Mouse (Mus musculus) liver (tissue): ENCODE data around the gene Pnldc1.
"Not testable (repeated sequence)": the region's sequence is repeated elsewhere in the genome, so short reads cannot be mapped to it uniquely, and the experiment has no call there.

ENCODE experiments used
- DNase-seq: peaks from one replicate; pipeline ENCODE4 v3.0.0-alpha.2; 2020; ENCODE audit warnings: mixed read lengths

Pnldc1 gene

DNA sequence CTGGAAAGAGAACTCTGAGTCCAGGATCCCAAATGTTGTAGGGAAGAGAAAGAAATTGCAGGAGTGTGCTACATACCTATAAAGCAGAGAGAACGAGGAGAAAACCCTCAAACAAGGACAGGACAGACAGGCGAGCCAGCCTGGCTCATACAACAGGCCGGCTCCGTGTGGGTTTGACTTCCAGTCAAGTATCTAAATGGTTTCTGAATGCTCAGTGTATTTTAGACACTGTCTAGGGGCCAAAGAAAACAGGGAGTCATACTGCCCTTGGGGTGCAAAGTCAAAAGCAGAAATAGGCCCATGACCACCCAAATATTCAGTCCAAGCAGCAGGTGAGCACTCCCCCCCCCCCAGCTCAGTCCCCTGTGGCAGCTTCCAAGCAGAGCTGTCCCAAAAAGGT, 4.2 kb downstream of the Pnldc1 start:
- no peak for DNase-seq

DNA sequence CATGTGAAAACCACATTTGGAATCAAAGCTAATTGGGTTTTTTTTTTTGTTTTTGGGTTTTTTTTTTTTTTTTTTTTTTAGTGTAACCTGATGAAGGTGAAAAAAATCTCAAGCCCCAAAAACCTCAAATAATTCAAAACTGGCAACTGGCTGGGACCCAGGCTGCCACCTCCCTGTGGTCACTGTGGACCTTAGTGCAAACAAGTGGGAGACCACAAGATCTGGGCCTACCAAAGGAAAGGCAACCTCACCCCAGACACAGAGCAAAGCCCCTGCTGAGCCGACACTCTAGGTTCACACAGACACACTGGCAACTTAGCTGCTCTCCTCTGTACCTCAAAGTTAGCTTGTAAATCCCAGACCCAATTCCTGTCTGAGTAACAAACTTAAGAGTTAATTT, 5.7 kb downstream of the Pnldc1 start:
- no peak for DNase-seq

- no peak for DNase-seq
Observed at GRCm38 (mm10) chr17:12903372-12904333, 6.4 kb downstream of the Pnldc1 start.

DNA sequence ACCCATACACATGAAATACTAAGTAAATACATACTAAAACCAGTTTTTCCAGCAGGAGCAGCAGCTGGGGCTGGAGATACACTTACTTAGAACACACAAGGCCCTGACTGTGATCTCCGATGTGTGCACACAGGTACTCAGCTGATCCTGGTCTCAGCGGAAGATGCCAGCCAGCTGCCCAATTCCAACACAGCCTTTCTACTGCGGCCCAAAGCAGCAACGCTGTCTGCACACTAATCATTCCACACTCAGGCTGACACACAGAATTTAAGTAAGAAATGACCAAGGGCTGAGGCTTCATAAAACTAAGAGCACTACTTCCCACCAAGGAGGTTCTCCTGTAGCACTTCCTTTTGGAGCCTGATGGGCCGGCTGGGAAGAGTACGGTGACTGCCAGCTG, 7.7 kb downstream of the Pnldc1 start:
- no peak for DNase-seq

- not testable (repeated sequence) for DNase-seq
Observed at GRCm38 (mm10) chr17:12898607-12899006, 11.4 kb downstream of the Pnldc1 start.

DNA sequence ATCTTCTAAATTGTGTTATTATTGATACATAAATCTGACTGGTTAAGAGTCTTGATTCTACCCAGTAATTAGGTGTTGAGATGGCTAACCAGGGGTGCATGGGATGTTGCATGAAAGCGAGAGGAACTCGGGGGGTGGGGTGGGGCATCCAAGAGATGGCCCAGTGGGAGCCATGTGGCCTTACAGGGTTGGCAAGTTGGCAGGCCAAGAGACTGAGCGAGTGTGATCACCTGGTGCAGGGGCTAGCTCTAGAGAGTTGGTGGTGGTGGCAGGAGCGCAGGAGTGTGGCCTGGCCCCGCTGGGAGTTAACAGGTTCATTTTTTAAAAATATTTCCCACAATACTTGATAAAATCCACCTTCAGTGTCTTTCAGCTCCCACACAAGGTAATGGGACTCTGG, 12.4 kb downstream of the Pnldc1 start:
- DNase-seq: no peak

DNA sequence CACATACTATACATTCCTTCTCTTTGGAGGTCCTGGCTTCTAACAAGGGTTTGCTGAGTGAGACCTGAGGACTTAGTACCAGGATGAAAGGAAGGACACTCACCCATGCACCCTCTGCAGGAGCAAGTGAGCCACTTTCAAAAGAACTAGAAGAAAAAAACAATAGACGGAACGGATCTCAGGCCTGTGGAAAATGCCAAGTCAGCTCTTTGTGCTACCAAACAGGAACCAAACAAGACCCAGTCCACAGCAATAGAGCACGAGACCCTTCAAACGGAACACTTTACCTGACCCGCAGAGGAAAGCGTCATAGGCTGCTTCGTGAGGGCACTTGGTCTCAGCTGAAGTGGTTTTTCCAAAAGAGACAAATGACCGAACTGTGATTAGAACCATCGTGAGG, 18.0 kb downstream of the Pnldc1 start:
- no peak for DNase-seq

DNA sequence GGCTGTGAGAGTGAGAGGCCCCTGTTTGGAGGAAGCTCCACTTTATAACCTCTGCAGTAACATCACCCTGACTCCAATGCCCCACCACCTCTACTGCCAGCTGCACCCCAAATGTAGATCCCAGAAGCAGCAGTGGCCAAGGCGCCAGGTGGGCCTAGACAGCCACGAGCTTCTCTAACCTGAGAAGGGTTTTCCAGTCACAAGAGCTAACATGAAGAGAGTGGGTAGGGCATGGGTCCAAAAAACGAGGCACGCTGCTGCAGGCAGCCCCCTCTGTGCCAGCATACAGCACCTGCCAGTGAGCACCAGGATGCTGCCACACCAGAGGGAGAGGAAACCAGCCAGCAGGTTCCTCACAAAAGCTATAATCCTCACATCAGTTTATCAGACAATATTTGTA, 19.0 kb downstream of the Pnldc1 start:
- no peak for DNase-seq

- DNase-seq: no peak
Observed at GRCm38 (mm10) chr17:12887021-12887775, 22.8 kb downstream of the Pnldc1 start.

- DNase-seq: no peak
Observed at GRCm38 (mm10) chr17:12886620-12887019, 23.4 kb downstream of the Pnldc1 start.

DNA sequence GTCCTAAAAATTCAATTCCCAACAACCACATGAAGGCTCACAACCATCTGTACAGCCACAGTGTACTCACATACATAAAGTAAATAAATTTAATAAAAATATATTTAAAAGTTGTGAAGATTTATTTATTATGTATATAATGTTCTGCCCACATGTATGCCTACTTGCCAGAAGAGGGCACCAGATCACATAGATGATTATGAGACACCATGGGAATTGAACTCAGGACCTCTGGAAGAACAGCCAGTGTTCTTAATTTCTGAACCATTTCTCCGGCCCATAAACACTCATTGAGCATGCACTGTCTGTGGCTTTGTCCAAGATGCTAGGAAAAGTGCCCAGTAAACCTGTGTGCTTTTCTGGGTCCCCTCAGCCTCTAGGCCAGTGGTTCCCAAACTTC, 28.8 kb downstream of the Pnldc1 start:
- DNase-seq: no peak

DNA sequence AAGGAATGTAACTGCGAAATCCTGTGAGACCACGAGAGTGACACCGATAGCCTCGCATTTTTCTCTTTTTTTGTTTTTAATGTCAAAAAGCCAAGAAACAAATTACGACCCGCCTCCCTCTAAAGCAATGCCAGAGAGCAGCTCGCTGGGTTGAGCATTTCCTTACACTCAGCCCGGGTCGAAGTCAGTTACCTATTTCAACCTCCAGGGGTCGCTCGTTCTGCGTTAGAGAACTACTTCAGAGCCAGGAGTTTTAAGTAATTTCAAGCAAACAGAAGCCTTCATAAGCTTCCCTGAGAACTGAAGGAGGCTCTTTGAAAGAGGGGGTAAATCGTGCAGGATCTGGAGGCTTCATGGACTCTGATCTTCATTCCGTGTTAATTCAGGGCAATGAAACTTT, 29.9 kb downstream of the Pnldc1 start:
- DNase-seq: peak; percentile 76

DNA sequence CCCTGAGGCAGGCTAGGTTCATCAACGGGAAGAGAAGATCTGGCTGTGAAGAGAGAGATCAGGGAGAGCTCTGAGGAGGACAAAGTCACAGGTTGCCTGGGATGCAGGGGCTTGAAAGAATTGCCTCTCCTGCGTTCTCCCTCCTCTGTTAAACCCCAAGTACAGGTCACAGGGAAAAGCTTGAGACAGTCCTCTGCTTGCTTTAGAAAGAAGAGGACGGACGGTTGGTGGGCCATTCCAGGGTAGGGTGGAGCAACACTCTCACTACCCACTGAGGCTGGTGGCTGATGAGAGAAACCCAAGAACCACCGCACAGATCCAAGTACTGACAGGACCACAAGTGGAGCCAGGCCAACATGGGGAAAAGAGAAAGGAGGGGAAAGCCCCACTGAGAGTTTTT, 34.3 kb downstream of the Pnldc1 start, which contains the start of gene Mrgprh:
TSS of gene Mrgprh (plus strand) at position 301 of the 400 bp plus-strand sequence.
- DNase-seq: no peak

DNA sequence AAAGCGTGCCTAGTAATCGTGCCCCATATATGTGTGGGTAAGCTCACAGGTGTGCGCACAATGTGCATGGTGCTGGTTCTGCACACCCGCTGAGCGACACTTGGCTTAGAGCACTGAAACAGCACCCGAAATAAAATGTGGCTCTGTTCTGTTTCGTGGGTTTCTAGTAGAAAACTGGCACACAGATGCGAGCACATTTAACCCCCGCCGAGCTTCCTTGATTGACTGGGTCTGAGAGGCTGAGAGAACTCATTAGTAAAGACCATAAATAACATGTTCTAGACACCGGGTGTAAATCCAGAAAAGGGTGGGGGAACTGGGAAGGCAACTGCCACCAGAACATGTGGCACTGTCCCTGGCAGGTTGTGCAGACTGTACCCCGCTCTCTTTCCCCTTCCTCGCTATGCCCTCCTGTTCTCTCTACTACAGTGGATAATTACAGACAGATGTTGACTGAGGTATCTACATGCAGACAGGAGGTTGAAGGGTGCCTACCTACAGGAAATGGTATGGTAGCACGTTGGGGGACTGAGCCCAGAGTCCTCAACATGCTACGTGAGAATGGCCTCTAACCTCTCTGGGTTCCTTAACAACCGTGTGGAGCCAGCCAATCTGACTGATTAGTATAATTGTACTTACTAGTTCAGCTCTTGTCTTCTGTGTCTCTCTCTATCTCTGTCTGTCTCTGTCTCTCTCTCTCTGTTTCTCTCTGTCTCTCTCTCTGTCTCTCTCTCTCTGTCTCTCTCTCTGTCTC, 37.6 kb downstream of the Pnldc1 start:
- DNase-seq: no peak

GRCm38 (mm10) chr17:12868640-12869039, 41.4 kb downstream of the Pnldc1 start:
- DNase-seq: no peak

DNA sequence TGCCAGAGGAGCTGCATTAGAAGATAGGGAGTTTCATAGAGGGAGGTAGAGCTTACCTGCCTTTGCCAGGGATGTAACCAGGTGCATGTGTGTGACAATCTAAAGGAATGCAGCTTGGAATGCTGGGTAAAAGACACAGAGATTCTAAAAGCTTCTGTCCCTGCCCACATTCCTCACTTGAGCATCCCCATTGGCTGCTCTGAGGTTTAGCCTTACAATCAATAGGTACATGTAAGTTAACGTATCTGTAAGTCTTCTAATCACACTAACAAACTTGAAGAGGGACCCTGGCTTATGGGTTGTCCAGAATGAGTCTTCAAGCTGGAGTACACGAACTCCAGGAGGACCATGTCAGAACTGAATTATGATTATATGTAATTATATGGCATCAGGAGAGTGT, 42.0 kb downstream of the Pnldc1 start, which contains the start of gene Mas1:
TSS of gene Mas1 (minus strand) at position 101 of the 400 bp plus-strand sequence.
- DNase-seq: no peak

DNA sequence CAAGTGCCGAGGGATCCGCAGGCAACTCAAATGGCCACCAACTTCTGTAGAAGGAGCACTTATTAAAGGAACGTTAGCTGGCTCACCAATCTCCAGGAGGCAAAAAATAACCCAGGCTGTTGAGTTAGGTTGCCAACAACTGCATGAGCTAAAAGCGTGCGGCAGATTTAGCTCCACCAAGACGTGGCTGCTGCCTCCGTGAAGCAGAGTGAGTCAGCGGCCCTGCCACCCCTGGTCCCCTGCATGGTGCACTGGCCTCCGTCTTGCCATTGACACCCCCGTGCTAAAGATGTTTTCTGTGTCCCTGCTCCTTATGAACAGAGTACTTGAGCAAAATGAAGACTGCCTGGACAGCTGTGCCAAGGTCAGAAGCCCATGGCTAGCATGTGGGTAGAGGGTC, 43.2 kb downstream of the Pnldc1 start:
- DNase-seq: no peak

- DNase-seq: no peak
Observed at GRCm38 (mm10) chr17:12865407-12865806, 44.6 kb downstream of the Pnldc1 start.

DNA sequence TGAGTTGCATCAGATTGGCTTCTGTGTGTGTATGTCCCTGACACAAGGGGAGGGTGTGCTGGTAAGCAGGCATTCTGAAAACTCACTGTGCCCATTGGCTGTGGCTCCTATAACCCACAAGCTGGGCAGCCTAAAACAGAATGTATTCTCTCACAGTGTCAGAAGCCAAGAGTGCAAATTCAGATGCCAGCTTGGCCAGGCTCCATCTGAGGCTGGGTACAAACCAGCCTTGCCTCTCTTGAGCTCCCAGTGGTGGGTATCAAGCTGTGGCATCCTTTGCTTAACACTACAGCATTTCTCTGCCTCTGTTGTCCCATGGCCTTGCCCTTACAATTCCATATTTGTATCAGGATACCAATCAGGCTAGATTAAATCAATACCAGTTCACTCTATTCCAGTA, 45.9 kb downstream of the Pnldc1 start:
- no peak for DNase-seq

GRCm38 (mm10) chr17:12859006-12859520, 51.0 kb downstream of the Pnldc1 start:
- DNase-seq: no peak

- no peak for DNase-seq
Observed at GRCm38 (mm10) chr17:12858072-12858471, 52.0 kb downstream of the Pnldc1 start.

GRCm38 (mm10) chr17:12857395-12857794, 52.6 kb downstream of the Pnldc1 start:
- no peak for DNase-seq

GRCm38 (mm10) chr17:12854386-12854785, 55.6 kb downstream of the Pnldc1 start:
- DNase-seq: no peak
